Mouse (Mus musculus) cerebellum, postnatal 36 days (tissue): ENCODE data around the gene Trat1.
A peak's percentile ranks its signal among the peaks of the same experiment; 100 is the strongest.

ENCODE experiments used
- DNase-seq, 2 experiments: peaks; one replicate each; pipeline ENCODE4 v3.0.0; 2021 to 2022; ENCODE audit warnings: mixed read lengths in 2 of 2

Gene Trat1

GRCm38 (mm10) chr16:48716343-48716742 is 55.5 kb downstream of the Trat1 start:
- no peak for DNase-seq

GRCm38 (mm10) chr16:48701896-48702295 is 69.9 kb downstream of the Trat1 start:
- peak; percentile 18 to 29 for DNase-seq
